8 mouse cellular contexts compared by ENCODE assay signal in genomic region chr8:71026424-71026890, GRCm38 (mm10).
A peak's percentile ranks its signal among the peaks of the same experiment; 100 is the strongest.
DNase-seq lines count a peak whose midpoint lies in the region; ATAC-seq lines count a peak whose summit lies in the region.
"Not testable (repeated sequence)": the region's sequence is repeated elsewhere in the genome, so short reads cannot be mapped to it uniquely, and the experiment has no call there.

No protein-coding gene starts in this region.

- peak overlapping the region; percentile 36 for H3K4me2 ChIP-seq in embryonic facial prominence, embryonic 15.5 days (replicated peaks)
- H3K4me2 ChIP-seq in heart, embryonic 15.5 days, result peak overlapping the region; percentile 53
- H3K4me2 ChIP-seq in kidney, embryonic 14.5 days (replicated peaks; ENCODE audit: low read depth, low read length), result peak overlapping the region; percentile 25
- peak overlapping the region; percentile 43 for H3K4me2 ChIP-seq in midbrain, embryonic 15.5 days
- peak overlapping the region; percentile 45 for H3K4me2 ChIP-seq in stomach, embryonic 15.5 days

- peak overlapping the region; percentile 16; the same call in 1 of the 2 replicates for H3K4me3 ChIP-seq in embryonic facial prominence, embryonic 15.5 days (replicated peaks)
- peak overlapping the region; percentile 28 for H3K4me3 ChIP-seq in heart, embryonic 15.5 days
- peak overlapping the region; percentile 12; the same call in 1 of the 2 replicates for H3K4me3 ChIP-seq in kidney, embryonic 14.5 days (ENCODE audit: low read length)
- peak overlapping the region; percentile 30 for H3K4me3 ChIP-seq in midbrain, embryonic 15.5 days
- 0 out of 2 replicates have a peak overlapping the region, but pooled peaks have one; percentile 18 for H3K4me3 ChIP-seq in stomach, embryonic 15.5 days (replicated peaks)

- not testable (repeated sequence) for H3K27ac ChIP-seq in embryonic facial prominence, embryonic 15.5 days (replicated peaks); heart, embryonic 15.5 days; kidney, embryonic 14.5 days (ENCODE audit: low read depth, low read length); midbrain, embryonic 15.5 days; stomach, embryonic 15.5 days

- WGBS in embryonic facial prominence, embryonic 15.5 days, result 4% methylated on average over 17 of the region's 17 CpGs
- 4% methylated on average over 17 of the region's 17 CpGs for WGBS in heart, embryonic 15.5 days
- WGBS in kidney, embryonic 14.5 days, result 5% methylated on average over 17 of the region's 17 CpGs
- WGBS in midbrain, embryonic 15.5 days, result 3% methylated on average over 17 of the region's 17 CpGs
- 5% methylated on average over 17 of the region's 17 CpGs for WGBS in stomach, embryonic 15.5 days

- H3K27me3 ChIP-seq in embryonic facial prominence, embryonic 15.5 days; heart, embryonic 15.5 days; kidney, embryonic 14.5 days (ENCODE audit: control insufficient read depth, insufficient read depth, low read length); midbrain, embryonic 15.5 days (replicated peaks); stomach, embryonic 15.5 days (replicated peaks): not testable (repeated sequence)

- not testable (repeated sequence) for H3K9ac ChIP-seq in embryonic facial prominence, embryonic 15.5 days; heart, embryonic 15.5 days; kidney, embryonic 14.5 days (ENCODE audit: low read depth, low read length); midbrain, embryonic 15.5 days; stomach, embryonic 15.5 days

- DNase-seq in WW6 (ENCODE audit: low read depth, low spot score), result peak; percentile 39
- DNase-seq in cerebellum, adult 9-10 months, result peak; percentile 56
- DNase-seq in liver, result peak; percentile 14

- not testable (repeated sequence) for H3K36me3 ChIP-seq in embryonic facial prominence, embryonic 15.5 days; heart, embryonic 15.5 days; kidney, embryonic 14.5 days (ENCODE audit: control insufficient read depth, insufficient read depth, low read length); midbrain, embryonic 15.5 days (replicated peaks); stomach, embryonic 15.5 days

- not testable (repeated sequence) for H3K4me1 ChIP-seq in embryonic facial prominence, embryonic 15.5 days; heart, embryonic 15.5 days (replicated peaks); kidney, embryonic 14.5 days (ENCODE audit: control insufficient read depth, insufficient read depth, low read length); midbrain, embryonic 15.5 days; stomach, embryonic 15.5 days

- ATAC-seq in embryonic facial prominence, embryonic 15.5 days (ENCODE audit: insufficient number of reproducible peaks, low FRiP score, low TSS enrichment, low read depth), result peak; percentile 69
- 0 out of 2 replicates have a peak, but pooled peaks have one; percentile 35 for ATAC-seq in heart, embryonic 15.5 days (replicated peaks; ENCODE audit: insufficient number of reproducible peaks, insufficient read depth, low FRiP score, low read depth)
- ATAC-seq in kidney, embryonic 14.5 days (ENCODE audit: low FRiP score, low TSS enrichment), result peak; percentile 91
- peak; percentile 91 for ATAC-seq in midbrain, embryonic 15.5 days (replicated peaks)
- peak; percentile 79 for ATAC-seq in stomach, embryonic 15.5 days (ENCODE audit: insufficient read depth, low FRiP score, low read depth)

- H3K9me3 ChIP-seq in embryonic facial prominence, embryonic 15.5 days (replicated peaks); heart, embryonic 15.5 days (replicated peaks); kidney, embryonic 14.5 days (ENCODE audit: control insufficient read depth, low read length); midbrain, embryonic 15.5 days; stomach, embryonic 15.5 days: not testable (repeated sequence)

Comparison
In these comparisons a context has a peak if more than half of its experiments do, and no peak if none do; other contexts are left out.
1. ATAC-seq: peak in every context shown above with its lines; median percentile 91 in kidney, embryonic 14.5 days; 91 in midbrain, embryonic 15.5 days; 79 in stomach, embryonic 15.5 days; 69 in embryonic facial prominence, embryonic 15.5 days; 35 in heart, embryonic 15.5 days.